Mouse (Mus musculus) ES-Bruce4 (cell line): ENCODE measurements around the gene Eepd1. TPM values are rescaled to one million over a fixed set of nuclear protein-coding genes. Genes with fewer than 3 reads are reported as not detected.

Experiments used
- H3K27ac ChIP-seq: 2 replicates; pipeline ENCODE4 v1.5.1; 2012; ENCODE audit warnings: low read length, inconsistent platforms; ENCODE audit not compliant: insufficient read depth
- H3K27me3 ChIP-seq: 2 replicates; pipeline ENCODE4 v1.6.1; 2012; ENCODE audit warnings: mild to moderate bottlenecking, low read length, inconsistent platforms; ENCODE audit not compliant: control insufficient read depth, poor library complexity, insufficient read depth, severe bottlenecking
- H3K36me3 ChIP-seq: 2 replicates; pipeline ENCODE4 v1.6.1; 2012; ENCODE audit warnings: inconsistent platforms, mild to moderate bottlenecking, low read length, moderate library complexity; ENCODE audit not compliant: control insufficient read depth, poor library complexity, insufficient read depth, severe bottlenecking
- H3K4me1 ChIP-seq: one replicate; pipeline ENCODE4 v1.8.1; 2011; ENCODE audit warnings: low read length; ENCODE audit not compliant: control insufficient read depth, insufficient read depth
- H3K4me3 ChIP-seq: 2 replicates; pipeline ENCODE4 v1.5.1; 2011; ENCODE audit warnings: low read depth, mild to moderate bottlenecking, low read length
- H3K9ac ChIP-seq: 2 replicates; pipeline ENCODE4 v1.6.1; 2012; ENCODE audit warnings: low read depth, mild to moderate bottlenecking, inconsistent platforms; ENCODE audit not compliant: poor library complexity, severe bottlenecking
- H3K9me3 ChIP-seq: replicated peaks from 2 replicates; pipeline ENCODE4 v1.6.1; 2012; ENCODE audit warnings: mild to moderate bottlenecking, low read length, inconsistent platforms; ENCODE audit not compliant: control insufficient read depth, poor library complexity, insufficient read depth, severe bottlenecking
- CTCF ChIP-seq: IDR thresholded peaks from one replicate; pipeline ENCODE4 v1.8.1; 2011; ENCODE audit warnings: low read depth, low read length
- EP300 ChIP-seq: IDR thresholded peaks from 2 replicates; pipeline ENCODE4 v1.6.1; 2011; ENCODE audit warnings: low read depth, low read length; ENCODE audit not compliant: insufficient read depth
- POLR2A ChIP-seq: IDR thresholded peaks from one replicate; pipeline ENCODE4 v1.8.1; 2011; ENCODE audit warnings: low read length; ENCODE audit not compliant: insufficient read depth
- polyA plus RNA-seq: library from polyadenylated mRNA; stranded (reverse); fragments of >200 nt; gene quantifications from 2 replicates; pipeline ENCODE4 v1.2.4, GENCODE M21; 2011; ENCODE audit warnings: low read depth; ENCODE audit not compliant: missing spikeins, insufficient read depth, insufficient read length

The Eepd1 gene
- polyA plus RNA-seq, 1 experiment, result 1.6 TPM

- Histone ChIP-seq H3K36me3 (no peaks in the 10 kb centered on the region), H3K9ac (no peak overlapping the region), H3K4me1 (no peaks in the 10 kb centered on the region), H3K27me3 (no peaks in the 10 kb centered on the region), H3K9me3 (no peaks in the 10 kb centered on the region), H3K4me3 (no peak overlapping the region), H3K27ac (no peak overlapping the region)
- TF ChIP-seq EP300, result no peak
- TF ChIP-seq CTCF, result no peak
- TF ChIP-seq POLR2A, result no peak
Observed at GRCm38 (mm10) chr9:25486246-25486807, 5.0 kb downstream of the Eepd1 start.

- no peak overlapping the region for H3K4me3 ChIP-seq
- H3K36me3 ChIP-seq, result no peaks in the 10 kb centered on the region
- no peaks in the 10 kb centered on the region for H3K27me3 ChIP-seq
- H3K9me3 ChIP-seq, result no peaks in the 10 kb centered on the region
- no peak overlapping the region for H3K9ac ChIP-seq
- no peak overlapping the region for H3K27ac ChIP-seq
- TF ChIP-seq EP300, result no peak
- TF ChIP-seq CTCF, result no peak
- no peak for TF ChIP-seq POLR2A
- no peaks in the 10 kb centered on the region for H3K4me1 ChIP-seq
Observed at GRCm38 (mm10) chr9:25487446-25488110, 6.2 kb downstream of the Eepd1 start.

- H3K4me1 ChIP-seq, result no peaks in the 10 kb centered on the region
- no peaks in the 10 kb centered on the region for H3K9me3 ChIP-seq
- H3K36me3 ChIP-seq, result no peaks in the 10 kb centered on the region
- H3K27me3 ChIP-seq, result no peaks in the 10 kb centered on the region
- H3K9ac ChIP-seq, result no peak overlapping the region
- H3K27ac ChIP-seq, result no peak overlapping the region
- TF ChIP-seq CTCF (no peak), POLR2A (no peak), EP300 (no peak)
- no peak overlapping the region for H3K4me3 ChIP-seq
Observed at GRCm38 (mm10) chr9:25488581-25488980, 7.2 kb downstream of the Eepd1 start.

GRCm38 (mm10) chr9:25489221-25489960, 8.0 kb downstream of the Eepd1 start:
- Histone ChIP-seq H3K27me3 (no peaks in the 10 kb centered on the region), H3K9me3 (no peaks in the 10 kb centered on the region), H3K4me1 (no peaks in the 10 kb centered on the region), H3K9ac (no peak overlapping the region), H3K36me3 (no peaks in the 10 kb centered on the region), H3K27ac (no peak overlapping the region), H3K4me3 (no peak overlapping the region)
- TF ChIP-seq EP300 (no peak), POLR2A (no peak), CTCF (no peak)

- H3K4me1 ChIP-seq, result no peaks in the 10 kb centered on the region
- no peak overlapping the region for H3K27ac ChIP-seq
- no peaks in the 10 kb centered on the region for H3K9me3 ChIP-seq
- H3K4me3 ChIP-seq, result no peak overlapping the region
- TF ChIP-seq POLR2A, result no peak
- no peak for TF ChIP-seq CTCF
- no peak for TF ChIP-seq EP300
- H3K27me3 ChIP-seq, result no peaks in the 10 kb centered on the region
- no peak overlapping the region for H3K9ac ChIP-seq
- no peaks in the 10 kb centered on the region for H3K36me3 ChIP-seq
Observed at GRCm38 (mm10) chr9:25490278-25491145, 9.2 kb downstream of the Eepd1 start.
